Mouse (Mus musculus) hindbrain, embryonic 15.5 days (tissue): ENCODE measurements at regions not wholly inside any gene's neighbourhood (a gene's known extent, or its start where the extent isn't known, plus 50 kb on each side); places are given as distances from the start of the nearest gene placed in this dataset.

Experiments used
- ATAC-seq: fragments of 200-750 bp; cut with Nextera tagmentation; 2 replicates; pipeline ENCODE4 v1.8.0; 2017; ENCODE audit warnings: low read depth, moderate number of reproducible peaks, moderate TSS enrichment; ENCODE audit not compliant: low FRiP score
- H3K27ac ChIP-seq: fragments of 300-500 bp; sonication (generic); replicated peaks from 2 replicates; pipeline ENCODE4 v1.5.1; 2015; ENCODE audit warnings: mild to moderate bottlenecking, inconsistent platforms
- H3K27me3 ChIP-seq: fragments of 300-500 bp; sonication (generic); 2 replicates; pipeline ENCODE4 v1.6.1; 2015; ENCODE audit warnings: control low read depth, inconsistent platforms
- H3K36me3 ChIP-seq: fragments of 300-500 bp; sonication (generic); 2 replicates; pipeline ENCODE4 v1.6.1; 2015; ENCODE audit warnings: control low read depth, inconsistent platforms
- H3K4me1 ChIP-seq: fragments of 300-500 bp; sonication (generic); replicated peaks from 2 replicates; pipeline ENCODE4 v1.6.1; 2015; ENCODE audit warnings: control low read depth, inconsistent platforms
- H3K4me2 ChIP-seq: fragments of 300-500 bp; sonication (generic); 2 replicates; pipeline ENCODE4 v1.6.1; 2015; ENCODE audit warnings: moderate library complexity, mild to moderate bottlenecking, inconsistent platforms
- H3K4me3 ChIP-seq: fragments of 300-500 bp; sonication (generic); 2 replicates; pipeline ENCODE4 v1.5.1; 2015; ENCODE audit warnings: mild to moderate bottlenecking, inconsistent platforms
- H3K9ac ChIP-seq: fragments of 300-500 bp; sonication (generic); 2 replicates; pipeline ENCODE4 v1.6.1; 2015; ENCODE audit warnings: inconsistent platforms
- H3K9me3 ChIP-seq: fragments of 300-500 bp; sonication (generic); 2 replicates; pipeline ENCODE4 v1.6.1; 2016; ENCODE audit warnings: control low read depth, inconsistent platforms
- WGBS: fragments of 180-500 bp; shearing (Covaris S2); methylation state at CpG from one replicate; pipeline ENCODE4 v1.1.7; 2015; 5-methylcytosine and 5-hydroxymethylcytosine counted together

- H3K27ac ChIP-seq = no peak overlapping the region
- H3K4me1 ChIP-seq = no peaks in the 10 kb centered on the region
- ATAC-seq = no peak
- H3K9me3 ChIP-seq = no peaks in the 10 kb centered on the region
- 63% methylated on average over 1 of the region's 1 CpGs for WGBS
- no peak overlapping the region for H3K4me3 ChIP-seq
- no peak overlapping the region for H3K4me2 ChIP-seq
- no peaks in the 10 kb centered on the region for H3K27me3 ChIP-seq
- no peaks in the 10 kb centered on the region for H3K36me3 ChIP-seq
- no peak overlapping the region for H3K9ac ChIP-seq
Observed at GRCm38 (mm10) chr14:9150841-9151240, 484.8 kb upstream of the 4930452B06Rik start.

DNA sequence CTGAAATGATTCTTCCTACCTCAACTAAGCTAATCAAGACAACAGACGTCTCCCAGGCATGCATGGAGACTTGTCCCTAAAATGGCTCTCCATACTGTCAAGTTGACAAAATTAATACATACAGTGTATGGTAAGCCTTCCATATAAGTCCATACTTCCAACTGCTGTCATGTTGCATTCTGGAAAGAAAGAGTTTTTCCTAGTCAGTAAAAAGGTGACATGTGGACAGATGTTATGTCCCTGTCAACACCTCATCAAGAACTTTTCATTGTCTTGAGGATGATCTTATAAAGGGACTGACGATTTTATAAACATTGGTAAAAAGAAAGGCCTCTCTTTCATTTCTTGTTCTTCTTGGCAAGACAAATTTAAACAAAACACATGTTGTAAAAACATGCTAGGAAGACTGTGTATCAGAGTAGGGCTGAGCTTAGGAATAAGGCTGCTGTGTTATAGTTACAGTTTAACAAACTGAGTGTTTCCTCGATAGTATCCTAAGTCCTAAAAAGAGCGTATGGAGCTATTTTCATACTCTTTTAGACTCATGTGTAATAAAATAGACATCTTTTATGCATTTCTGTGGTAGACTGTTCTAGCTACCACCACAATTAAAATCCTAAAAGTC, 480.7 kb upstream of the 4930452B06Rik start:
- ATAC-seq = no peak
- H3K9me3 ChIP-seq = no peaks in the 10 kb centered on the region
- no peak overlapping the region for H3K4me2 ChIP-seq
- H3K9ac ChIP-seq = no peak overlapping the region
- H3K36me3 ChIP-seq = no peaks in the 10 kb centered on the region
- H3K27ac ChIP-seq = no peak overlapping the region
- no peak overlapping the region for H3K4me3 ChIP-seq
- H3K27me3 ChIP-seq = no peaks in the 10 kb centered on the region
- H3K4me1 ChIP-seq = no peaks in the 10 kb centered on the region
- WGBS = 91% methylated on average over 4 of the region's 4 CpGs

DNA sequence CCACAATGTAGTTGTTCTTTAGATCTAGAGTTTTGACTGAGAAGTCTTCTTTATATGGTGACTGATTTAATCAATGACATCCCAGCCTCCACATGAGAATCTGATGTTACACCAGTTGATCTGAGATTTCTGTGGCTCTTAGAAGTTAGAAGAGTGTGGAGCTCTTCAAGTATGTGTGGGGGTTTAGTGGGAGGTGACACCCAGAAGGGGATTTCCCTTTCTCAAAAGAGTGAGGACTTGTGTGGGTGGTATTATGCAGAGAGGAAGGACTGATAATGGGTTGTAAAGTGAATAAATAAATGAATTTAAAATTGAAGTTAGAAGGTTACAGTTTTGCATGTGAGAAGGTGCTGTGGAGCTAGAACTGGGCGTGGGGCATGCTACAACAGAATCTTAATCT, 439.7 kb upstream of the 4930452B06Rik start:
- ATAC-seq = no peak
- WGBS = 85% methylated on average over 1 of the region's 1 CpGs
- Histone ChIP-seq H3K27me3 (no peaks in the 10 kb centered on the region), H3K36me3 (no peaks in the 10 kb centered on the region), H3K9me3 (no peaks in the 10 kb centered on the region), H3K4me1 (no peaks in the 10 kb centered on the region), H3K9ac (no peak overlapping the region), H3K4me3 (no peak overlapping the region), H3K27ac (no peak overlapping the region), H3K4me2 (no peak overlapping the region)

- WGBS = 82% methylated on average over 5 of the region's 5 CpGs
- H3K27me3 ChIP-seq = no peaks in the 10 kb centered on the region
- H3K27ac ChIP-seq = no peak overlapping the region
- H3K9ac ChIP-seq = no peak overlapping the region
- H3K36me3 ChIP-seq = no peaks in the 10 kb centered on the region
- no peaks in the 10 kb centered on the region for H3K4me1 ChIP-seq
- ATAC-seq = no peak
- no peak overlapping the region for H3K4me3 ChIP-seq
- no peak overlapping the region for H3K4me2 ChIP-seq
- no peaks in the 10 kb centered on the region for H3K9me3 ChIP-seq
Observed at GRCm38 (mm10) chr14:9089625-9090326, 423.7 kb upstream of the 4930452B06Rik start.

- H3K9me3 ChIP-seq = no peaks in the 10 kb centered on the region
- no peak overlapping the region for H3K27ac ChIP-seq
- H3K4me1 ChIP-seq = no peaks in the 10 kb centered on the region
- no peaks in the 10 kb centered on the region for H3K36me3 ChIP-seq
- no peak overlapping the region for H3K4me2 ChIP-seq
- H3K4me3 ChIP-seq = no peak overlapping the region
- no peak overlapping the region for H3K9ac ChIP-seq
- ATAC-seq = no peak
- H3K27me3 ChIP-seq = no peaks in the 10 kb centered on the region
Observed at GRCm38 (mm10) chr14:9087103-9087502, 421.1 kb upstream of the 4930452B06Rik start.

GRCm38 (mm10) chr14:9079632-9080031, 413.6 kb upstream of the 4930452B06Rik start:
- ATAC-seq = no peak
- Histone ChIP-seq H3K9ac (no peak overlapping the region), H3K4me3 (no peak overlapping the region), H3K27ac (no peak overlapping the region), H3K36me3 (no peaks in the 10 kb centered on the region), H3K27me3 (no peaks in the 10 kb centered on the region), H3K4me1 (no peaks in the 10 kb centered on the region), H3K9me3 (no peaks in the 10 kb centered on the region), H3K4me2 (no peak overlapping the region)
- WGBS = 81% methylated on average over 2 of the region's 2 CpGs

DNA sequence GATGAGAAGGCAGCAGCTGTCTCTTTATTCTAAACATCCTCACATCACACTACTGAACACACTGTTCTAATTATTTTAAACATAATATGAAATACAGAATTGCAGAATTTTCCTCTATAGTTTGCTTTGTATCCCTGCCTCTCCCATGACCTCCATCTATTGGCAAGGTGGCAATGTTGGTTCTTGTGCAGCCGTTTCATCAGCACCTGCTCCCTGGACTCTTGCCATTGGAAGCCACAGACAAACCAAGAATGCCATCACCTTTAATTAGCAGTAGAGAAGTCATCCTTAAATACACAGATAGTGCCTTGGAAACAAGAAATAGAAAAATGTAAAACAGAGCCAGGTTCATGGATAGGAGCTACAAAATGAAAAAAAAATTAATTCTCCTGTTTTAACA, 413.0 kb upstream of the 4930452B06Rik start:
- no peak overlapping the region for H3K4me2 ChIP-seq
- no peaks in the 10 kb centered on the region for H3K27me3 ChIP-seq
- no peaks in the 10 kb centered on the region for H3K9me3 ChIP-seq
- H3K4me1 ChIP-seq = no peaks in the 10 kb centered on the region
- 60% methylated on average over 1 of the region's 1 CpGs for WGBS
- no peak for ATAC-seq
- H3K27ac ChIP-seq = no peak overlapping the region
- no peak overlapping the region for H3K9ac ChIP-seq
- H3K4me3 ChIP-seq = no peak overlapping the region
- no peaks in the 10 kb centered on the region for H3K36me3 ChIP-seq

- Histone ChIP-seq H3K27me3 (no peaks in the 10 kb centered on the region), H3K4me2 (no peak overlapping the region), H3K9me3 (no peaks in the 10 kb centered on the region), H3K4me3 (no peak overlapping the region), H3K27ac (no peak overlapping the region), H3K36me3 (no peaks in the 10 kb centered on the region), H3K9ac (no peak overlapping the region), H3K4me1 (no peaks in the 10 kb centered on the region)
- 72% methylated on average over 3 of the region's 3 CpGs for WGBS
- ATAC-seq = no peak
Observed at GRCm38 (mm10) chr14:9071176-9071575, 405.1 kb upstream of the 4930452B06Rik start.

GRCm38 (mm10) chr14:9060058-9060457, 394.0 kb upstream of the 4930452B06Rik start:
- 71% methylated on average over 9 of the region's 9 CpGs for WGBS
- ATAC-seq = no peak
- H3K9ac ChIP-seq = no peak overlapping the region
- H3K4me3 ChIP-seq = no peak overlapping the region
- H3K27me3 ChIP-seq = no peaks in the 10 kb centered on the region
- no peak overlapping the region for H3K27ac ChIP-seq
- no peak overlapping the region for H3K4me2 ChIP-seq
- no peaks in the 10 kb centered on the region for H3K36me3 ChIP-seq
- H3K4me1 ChIP-seq = no peaks in the 10 kb centered on the region
- H3K9me3 ChIP-seq = no peaks in the 10 kb centered on the region

GRCm38 (mm10) chr14:9028811-9029210, 362.8 kb upstream of the 4930452B06Rik start:
- no peak overlapping the region for H3K9ac ChIP-seq
- H3K4me1 ChIP-seq = peaks cover 16% of the 10 kb centered on the region
- H3K9me3 ChIP-seq = no peaks in the 10 kb centered on the region
- 51% methylated on average over 6 of the region's 6 CpGs for WGBS
- H3K27me3 ChIP-seq = no peaks in the 10 kb centered on the region
- H3K36me3 ChIP-seq = no peaks in the 10 kb centered on the region
- H3K4me2 ChIP-seq = no peak overlapping the region
- ATAC-seq = peak; percentile 54; the same call in 1 of the 2 replicates
- H3K4me3 ChIP-seq = no peak overlapping the region
- H3K27ac ChIP-seq = 0 out of 2 replicates have a peak overlapping the region, but pooled peaks have one; percentile 8

GRCm38 (mm10) chr14:9015826-9016225, 349.8 kb upstream of the 4930452B06Rik start:
- no peaks in the 10 kb centered on the region for H3K27me3 ChIP-seq
- H3K36me3 ChIP-seq = no peaks in the 10 kb centered on the region
- no peaks in the 10 kb centered on the region for H3K9me3 ChIP-seq
- WGBS = 93% methylated on average over 6 of the region's 6 CpGs
- H3K4me3 ChIP-seq = no peak overlapping the region
- H3K9ac ChIP-seq = no peak overlapping the region
- no peak overlapping the region for H3K4me2 ChIP-seq
- ATAC-seq = no peak
- H3K27ac ChIP-seq = no peak overlapping the region
- H3K4me1 ChIP-seq = no peaks in the 10 kb centered on the region

DNA sequence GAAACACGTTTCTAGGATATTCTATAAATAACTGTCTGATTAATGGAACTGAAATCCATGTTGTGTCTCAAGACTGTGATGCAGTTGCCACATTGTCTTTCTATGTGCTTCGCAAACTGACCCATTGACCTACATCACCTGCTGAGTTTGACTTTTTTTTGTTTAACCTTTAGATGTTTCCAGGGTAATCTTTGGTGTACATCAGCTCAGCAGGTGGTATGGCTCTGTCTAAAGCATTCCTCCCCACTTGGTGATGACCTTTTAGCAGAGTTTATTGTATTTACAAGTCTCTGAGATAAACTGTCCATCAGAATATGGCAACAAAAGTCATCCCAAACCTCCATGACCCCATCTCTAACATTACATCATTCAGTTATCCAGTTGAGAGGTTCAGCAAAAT, 337.0 kb upstream of the 4930452B06Rik start:
- H3K9me3 ChIP-seq = no peaks in the 10 kb centered on the region
- no peak overlapping the region for H3K27ac ChIP-seq
- H3K27me3 ChIP-seq = no peaks in the 10 kb centered on the region
- H3K4me2 ChIP-seq = no peak overlapping the region
- H3K4me3 ChIP-seq = no peak overlapping the region
- H3K36me3 ChIP-seq = no peaks in the 10 kb centered on the region
- WGBS = 38% methylated on average over 2 of the region's 2 CpGs
- no peaks in the 10 kb centered on the region for H3K4me1 ChIP-seq
- no peak for ATAC-seq
- no peak overlapping the region for H3K9ac ChIP-seq
